Mouse (Mus musculus): ENCODE measurements around the gene Nde1.
"Not testable (repeated sequence)": the region's sequence is repeated elsewhere in the genome, so short reads cannot be mapped to it uniquely, and the experiment has no call there.

Nde1 gene

GRCm38 (mm10) chr16:14162988-14163416, at the start of gene Nde1, which contains the start of gene Marf1:
TSS of gene Nde1 (plus strand) at chr16:14163275.
TSS of gene Marf1 (minus strand) at chr16:14163351.
- peak; percentile 91 for DNase-seq (ENCODE audit: low read depth, low spot score)

- no peak for DNase-seq (ENCODE audit: low read depth, low spot score)
Measured at GRCm38 (mm10) chr16:14117299-14117698, 45.8 kb upstream of the Nde1 start.

- no peak for DNase-seq (ENCODE audit: low read depth, low spot score)
Measured at GRCm38 (mm10) chr16:14120941-14121340, 42.1 kb upstream of the Nde1 start.

- no peak for DNase-seq (ENCODE audit: low read depth, low spot score)
Measured at GRCm38 (mm10) chr16:14121563-14121962, 41.5 kb upstream of the Nde1 start.

DNA sequence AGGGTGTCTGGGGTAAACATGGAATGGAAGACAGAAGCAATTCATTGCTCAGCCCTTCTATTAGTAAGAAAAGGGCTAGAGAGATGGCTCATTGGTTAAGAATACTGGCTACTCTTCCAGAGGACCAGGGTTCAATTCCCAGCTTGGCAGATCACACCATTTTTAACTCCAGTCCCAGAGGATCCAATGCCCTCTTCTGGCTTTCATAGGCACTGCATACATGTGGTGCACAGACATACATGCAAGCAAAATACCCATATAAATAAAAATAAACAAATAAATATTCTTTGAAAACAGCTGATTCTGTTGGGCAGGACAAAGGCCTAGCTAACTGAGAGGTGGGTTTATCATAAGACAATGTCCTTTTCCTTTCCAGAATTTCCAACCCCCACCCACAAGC, 40.5 kb upstream of the Nde1 start:
- no peak for DNase-seq (ENCODE audit: low read depth, low spot score)

- no peak for DNase-seq (ENCODE audit: low read depth, low spot score)
Measured at GRCm38 (mm10) chr16:14123901-14124300, 39.2 kb upstream of the Nde1 start.

- no peak for DNase-seq (ENCODE audit: low read depth, low spot score)
Measured at GRCm38 (mm10) chr16:14124709-14125108, 38.4 kb upstream of the Nde1 start.

- no peak for DNase-seq (ENCODE audit: low read depth, low spot score)
Measured at GRCm38 (mm10) chr16:14125253-14125652, 37.8 kb upstream of the Nde1 start.

DNA sequence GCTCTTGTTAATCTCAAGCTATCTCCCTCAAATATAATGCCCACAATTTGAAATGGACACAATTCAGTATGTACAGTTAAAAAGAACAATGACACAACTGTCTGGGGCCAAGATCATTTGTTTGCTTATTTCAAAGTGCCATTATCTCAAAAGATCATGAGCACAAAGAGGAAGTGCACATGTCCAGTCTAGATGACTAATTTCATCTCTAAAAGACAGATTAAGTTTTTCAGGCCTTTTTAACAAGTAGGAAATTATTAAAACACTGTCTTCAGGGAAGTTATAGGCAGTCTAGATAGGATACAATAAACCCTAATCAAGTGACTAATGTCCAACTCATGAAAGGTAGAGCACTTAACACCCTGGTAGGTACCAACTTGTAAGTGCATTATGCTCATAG, 34.1 kb upstream of the Nde1 start:
- DNase-seq (ENCODE audit: low read depth, low spot score), result no peak

DNA sequence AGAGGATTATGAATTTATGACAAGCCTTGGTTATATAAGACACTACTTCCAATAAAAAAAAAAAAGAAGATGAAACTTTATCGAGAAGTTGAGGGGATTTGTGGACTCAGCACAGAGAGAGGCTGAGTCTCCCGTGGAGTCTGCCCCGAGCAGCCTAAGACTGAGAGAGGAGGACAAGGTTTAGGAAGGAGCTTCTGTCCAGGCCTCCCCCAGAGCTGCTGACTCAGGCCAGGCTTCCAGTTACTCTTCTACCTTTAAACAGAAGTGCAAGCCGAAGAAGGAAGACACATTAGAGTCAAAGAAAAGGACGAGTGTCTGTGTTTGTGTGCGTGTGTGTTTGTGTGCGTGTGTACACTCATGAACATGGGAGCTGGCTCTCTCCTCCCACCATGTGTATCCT, 32.3 kb upstream of the Nde1 start:
- no peak for DNase-seq (ENCODE audit: low read depth, low spot score)

DNA sequence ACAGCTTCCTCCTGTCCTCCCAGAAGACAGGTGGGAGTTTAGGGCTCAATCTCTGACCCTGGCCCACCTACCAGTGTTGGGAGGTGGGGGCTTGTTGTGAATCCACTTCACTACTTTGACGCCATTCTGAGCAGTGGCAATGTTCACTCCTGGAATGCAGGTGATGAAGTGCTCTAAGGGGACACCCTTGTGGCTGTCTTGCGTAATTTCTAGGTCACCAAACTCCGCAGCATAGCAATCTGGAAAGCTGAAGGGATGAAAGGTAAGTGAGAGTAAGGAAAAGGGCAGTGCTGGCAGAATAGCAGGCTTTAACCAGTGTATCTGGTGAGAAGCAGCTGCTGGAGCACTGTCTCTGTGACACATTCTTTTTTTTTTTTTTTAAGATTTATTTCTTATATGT, 31.7 kb upstream of the Nde1 start:
- no peak for DNase-seq (ENCODE audit: low read depth, low spot score)

DNA sequence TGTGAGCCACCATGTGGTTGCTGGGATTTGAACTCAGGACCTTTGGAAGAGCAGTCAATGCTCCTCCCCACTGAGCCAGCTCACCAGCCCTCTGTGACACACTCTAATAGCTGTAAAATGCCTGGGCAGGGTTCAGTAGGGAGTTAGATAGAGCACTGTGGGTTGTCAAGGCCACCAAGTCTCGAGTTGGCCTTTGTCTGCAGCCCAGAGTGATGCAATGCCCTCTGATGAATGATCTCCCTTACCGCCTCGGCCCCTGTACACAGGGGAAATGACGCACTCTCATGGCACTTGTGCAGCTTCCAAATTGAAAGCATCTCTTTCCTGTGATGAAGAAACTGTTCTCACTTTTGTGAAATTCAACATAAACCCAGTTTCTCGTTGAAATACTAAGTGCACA, 31.2 kb upstream of the Nde1 start:
- DNase-seq (ENCODE audit: low read depth, low spot score), result no peak

DNA sequence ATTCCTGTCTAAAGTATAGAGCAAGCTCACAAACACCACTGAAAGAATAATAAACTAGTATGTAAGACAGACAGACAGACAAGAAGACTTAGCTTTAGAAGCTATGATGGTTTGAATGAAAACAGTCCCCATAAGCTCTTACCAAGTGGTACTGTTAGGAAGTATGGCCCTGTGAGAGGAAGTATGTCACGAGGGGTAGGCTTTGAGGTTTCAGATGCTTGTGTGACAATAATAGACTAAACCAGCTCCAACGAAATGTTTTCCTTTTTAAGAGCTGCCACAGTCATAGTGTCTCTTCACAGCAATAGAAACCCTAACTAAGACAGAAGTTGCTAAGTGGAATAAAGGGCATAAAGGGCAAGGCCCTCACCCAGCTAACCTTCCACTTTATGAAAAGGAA, 28.1 kb upstream of the Nde1 start:
- DNase-seq (ENCODE audit: low read depth, low spot score), result no peak

- no peak for DNase-seq (ENCODE audit: low read depth, low spot score)
Measured at GRCm38 (mm10) chr16:14137976-14138561, 25.0 kb upstream of the Nde1 start.

- no peak for DNase-seq (ENCODE audit: low read depth, low spot score)
Measured at GRCm38 (mm10) chr16:14139106-14139505, 24.0 kb upstream of the Nde1 start.

DNA sequence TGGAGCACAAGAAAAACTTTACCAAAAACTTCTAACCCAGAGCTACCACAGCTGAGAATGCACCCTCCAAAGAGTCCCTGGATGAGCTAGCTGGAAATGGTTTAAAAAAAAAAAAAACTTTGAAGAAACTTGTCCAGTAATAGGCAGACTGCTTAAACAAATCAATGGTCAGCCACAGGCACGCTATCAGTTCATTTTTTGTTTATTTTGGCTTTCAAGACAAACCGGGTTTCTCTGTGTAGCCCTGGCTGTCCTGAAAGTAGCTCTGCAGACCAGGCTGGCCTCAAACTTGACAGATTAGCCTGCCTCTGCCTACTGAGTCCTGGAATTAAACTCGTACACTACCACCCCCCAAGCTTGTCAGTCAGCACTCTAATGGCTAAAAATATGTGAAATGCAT, 19.8 kb upstream of the Nde1 start:
- no peak for DNase-seq (ENCODE audit: low read depth, low spot score)

DNA sequence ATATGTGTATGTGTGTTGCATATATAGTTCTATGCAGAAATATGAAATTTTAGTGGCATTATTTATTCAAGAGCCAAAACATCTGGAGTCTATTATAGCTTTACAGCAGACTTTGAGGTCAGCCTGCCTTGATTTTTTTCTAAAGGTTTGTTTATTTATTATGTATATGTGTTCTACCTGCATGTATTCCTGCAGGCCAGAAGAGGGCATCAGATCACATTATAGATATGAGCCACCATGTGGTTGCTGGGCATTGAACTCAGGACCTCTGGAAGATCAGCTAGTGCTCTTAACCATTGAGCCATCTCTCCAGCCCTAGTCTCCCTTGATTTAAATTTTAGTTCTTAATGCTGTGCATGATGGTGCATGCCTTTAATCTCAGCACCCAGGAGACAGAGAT, 15.4 kb upstream of the Nde1 start:
- DNase-seq (ENCODE audit: low read depth, low spot score), result peak; percentile 25

- no peak for DNase-seq (ENCODE audit: low read depth, low spot score)
Measured at GRCm38 (mm10) chr16:14151718-14152117, 11.4 kb upstream of the Nde1 start.

DNA sequence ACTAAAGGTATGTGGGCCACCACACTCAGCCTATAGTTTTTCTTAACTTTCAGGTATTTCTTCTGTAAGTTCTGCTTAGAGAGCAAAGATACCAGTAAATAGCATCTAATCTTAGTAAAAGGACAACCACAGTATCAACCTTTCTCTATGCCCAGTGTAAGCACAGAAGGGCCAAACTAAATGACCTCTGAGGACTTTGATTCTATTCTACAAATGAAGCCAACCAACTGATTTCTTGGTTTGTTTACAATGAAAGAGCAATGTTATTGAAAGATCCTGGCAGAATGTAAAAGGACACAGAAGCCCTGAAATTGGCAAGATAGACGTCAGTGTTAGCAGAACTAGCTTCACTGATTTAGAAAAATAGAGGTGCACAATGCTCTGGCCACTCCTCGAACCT, 7.4 kb upstream of the Nde1 start:
- DNase-seq (ENCODE audit: low read depth, low spot score), result not testable (repeated sequence)

- no peak for DNase-seq (ENCODE audit: low read depth, low spot score)
Measured at GRCm38 (mm10) chr16:14156312-14156711, 6.8 kb upstream of the Nde1 start.

DNA sequence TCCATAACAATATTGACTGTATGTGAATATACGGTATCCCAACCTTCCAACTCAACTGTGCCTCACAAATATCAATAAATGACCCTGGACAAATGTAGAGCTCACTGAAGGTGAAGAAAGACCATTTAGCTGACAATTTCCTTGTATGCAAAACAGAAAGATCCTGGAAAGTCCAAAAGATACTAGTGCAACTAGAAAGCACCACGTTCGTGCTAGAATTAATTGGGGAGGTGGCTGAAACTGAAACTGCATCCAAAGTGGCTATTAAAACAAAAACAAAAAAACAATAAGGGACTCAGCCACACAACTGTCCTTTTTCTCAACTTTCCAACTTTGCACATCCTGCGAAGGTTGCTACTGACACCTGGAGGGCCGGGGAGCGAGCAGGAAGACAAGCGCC, 4.5 kb upstream of the Nde1 start:
- DNase-seq (ENCODE audit: low read depth, low spot score), result no peak

DNA sequence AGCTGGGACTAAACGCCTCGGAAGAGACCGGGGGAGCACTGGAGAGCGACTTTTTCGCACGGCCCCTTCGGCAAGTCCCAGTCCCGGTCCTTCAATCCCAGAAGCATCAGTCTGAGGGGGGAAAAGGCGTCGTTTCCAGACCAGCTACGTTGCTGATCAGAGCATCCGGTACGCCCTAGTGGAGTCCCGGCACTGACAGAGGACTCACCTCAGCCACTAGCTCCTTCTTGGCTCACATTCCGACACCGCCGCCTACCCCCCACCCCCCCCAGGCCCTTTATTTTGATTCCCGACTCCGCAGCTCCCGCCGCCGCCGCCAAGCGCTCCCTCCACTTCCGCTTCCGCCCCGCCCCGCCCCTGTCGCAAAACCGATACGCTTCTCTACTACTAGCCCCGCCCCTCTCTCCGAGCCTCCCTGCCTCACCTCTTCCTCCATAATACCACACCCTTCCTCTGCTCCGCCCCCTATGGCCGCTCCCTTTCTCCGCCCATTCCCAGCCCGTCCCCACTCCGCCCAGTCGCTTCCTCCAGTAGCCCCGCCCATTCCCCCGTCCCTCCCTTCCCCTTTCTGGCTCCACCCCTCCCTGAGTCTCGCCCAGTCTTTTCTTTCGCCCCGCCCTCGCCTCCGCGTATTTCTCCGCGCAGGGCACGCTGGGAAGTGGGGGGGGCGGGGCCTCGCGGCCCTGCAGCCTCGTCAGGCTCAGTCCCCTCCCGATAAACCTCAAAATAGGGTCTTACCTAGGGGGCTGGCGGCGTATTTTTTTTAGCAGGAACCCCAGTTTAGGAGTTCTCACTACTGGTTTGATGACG, 3.9 kb upstream of the Nde1 start:
- DNase-seq (ENCODE audit: low read depth, low spot score), result peak; percentile 99

GRCm38 (mm10) chr16:14159746-14160131, 3.3 kb upstream of the Nde1 start:
- peak; percentile 87 for DNase-seq (ENCODE audit: low read depth, low spot score)

All from CD4-positive, CD25-positive, alpha-beta regulatory T cell, adult 2 months (primary cell).